Mouse (Mus musculus) lung, adult 2 months (tissue): Measurements from ENCODE around the gene Cnot8. TPM values are rescaled to one million over a fixed set of nuclear protein-coding genes. Genes with fewer than 3 reads are reported as not detected.
"Not testable (repeated sequence)": the region's sequence is repeated elsewhere in the genome, so short reads cannot be mapped to it uniquely, and the experiment has no call there.

Experiments used
- DNase-seq: peaks from one replicate; pipeline ENCODE4 v3.0.0; 2022
- H3K4me1 ChIP-seq: fragments of 200-500 bp; 2 replicates; pipeline ENCODE4 v1.6.1; 2011; ENCODE audit warnings: low read length; ENCODE audit not compliant: control insufficient read depth, insufficient read depth
- H3K4me3 ChIP-seq: fragments of 200-500 bp; replicated peaks from 2 replicates; pipeline ENCODE3; 2011; ENCODE audit warnings: low read depth, mild to moderate bottlenecking, control low read depth, low read length; ENCODE audit errors: extremely low read depth
- CTCF ChIP-seq: fragments of 200-500 bp; IDR thresholded peaks from 2 replicates; pipeline ENCODE4 v1.5.1; 2011; ENCODE audit warnings: mild to moderate bottlenecking, low read length, control low read depth; ENCODE audit not compliant: insufficient read depth
- POLR2A ChIP-seq: fragments of 200-500 bp; IDR thresholded peaks from 2 replicates; pipeline ENCODE4 v1.6.1; 2011; ENCODE audit warnings: low read depth, mild to moderate bottlenecking, control low read depth, low read length, borderline replicate concordance; ENCODE audit errors: extremely low read depth
- WGBS: fragments of 180-500 bp; shearing (Covaris S2); methylation state at CpG from one replicate; pipeline ENCODE4 v1.1.7; 2018; 5-methylcytosine and 5-hydroxymethylcytosine counted together
- polyA plus RNA-seq: library from polyadenylated mRNA; depleted of rRNA; stranded (reverse); fragments of >200 nt; gene quantifications from 2 replicates; pipeline ENCODE4 v1.2.3, GENCODE M21; 2012; rRNA removed

Cnot8 gene
- 41.5 and 64.0 TPM in 2 replicates for polyA plus RNA-seq

GRCm38 (mm10) chr11:58103697-58104306 lies at the start of gene Cnot8:
Gene Cnot8, plus strand, starts transcription at chr11:58104153.
- TF ChIP-seq CTCF: no peak
- peak; percentile 88; the same call in 1 of the 2 replicates for TF ChIP-seq POLR2A
- Histone ChIP-seq H3K4me3 (peak within 1 kb of the TSS; percentile 93), H3K4me1 (peaks cover 3% of the 10 kb centered on the region)
- DNase-seq: peak; percentile 99
- WGBS: under 1% methylated on average over 55 of the region's 55 CpGs

GRCm38 (mm10) chr11:58057455-58057854 lies 46.5 kb upstream of the Cnot8 start:
- Histone ChIP-seq H3K4me1 (no peaks in the 10 kb centered on the region), H3K4me3 (no peak overlapping the region)
- peak; percentile 37 for DNase-seq
- 36% methylated on average over 6 of the region's 6 CpGs for WGBS
- TF ChIP-seq CTCF (peak; percentile 80), POLR2A (no peak)

- not testable (repeated sequence) for H3K4me1 ChIP-seq, DNase-seq, H3K4me3 ChIP-seq
- 84% methylated on average over 7 of the region's 7 CpGs for WGBS
These were observed 44.2 kb upstream of the Cnot8 start for GRCm38 (mm10) chr11:58059752-58060151.

GRCm38 (mm10) chr11:58061218-58061617 lies 42.7 kb upstream of the Cnot8 start:
- H3K4me3 ChIP-seq, H3K4me1 ChIP-seq, DNase-seq: not testable (repeated sequence)
- 85% methylated on average over 4 of the region's 4 CpGs for WGBS

GRCm38 (mm10) chr11:58062586-58062985 lies 41.4 kb upstream of the Cnot8 start:
- H3K4me3 ChIP-seq: no peak overlapping the region
- WGBS: 89% methylated on average over 4 of the region's 4 CpGs
- no peaks in the 10 kb centered on the region for H3K4me1 ChIP-seq
- TF ChIP-seq POLR2A: no peak
- no peak for DNase-seq

- no peak overlapping the region for H3K4me3 ChIP-seq
- TF ChIP-seq CTCF: no peak
- TF ChIP-seq POLR2A: no peak
- H3K4me1 ChIP-seq: no peaks in the 10 kb centered on the region
- DNase-seq: no peak
- 85% methylated on average over 4 of the region's 4 CpGs for WGBS
These were observed 38.9 kb upstream of the Cnot8 start for GRCm38 (mm10) chr11:58065025-58065424.

GRCm38 (mm10) chr11:58072978-58073377 lies 31.0 kb upstream of the Cnot8 start:
- no peak for TF ChIP-seq CTCF
- no peak for TF ChIP-seq POLR2A
- no peak for DNase-seq
- 67% methylated on average over 3 of the region's 3 CpGs for WGBS
- Histone ChIP-seq H3K4me1 (no peaks in the 10 kb centered on the region), H3K4me3 (no peak overlapping the region)

- TF ChIP-seq CTCF (no peak), POLR2A (no peak)
- H3K4me3 ChIP-seq: no peak overlapping the region
- 56% methylated on average over 4 of the region's 4 CpGs for WGBS
- no peak for DNase-seq
- H3K4me1 ChIP-seq: no peaks in the 10 kb centered on the region
These were observed 26.7 kb upstream of the Cnot8 start for GRCm38 (mm10) chr11:58077270-58077669.

- no peak overlapping the region for H3K4me3 ChIP-seq
- TF ChIP-seq POLR2A: no peak
- no peak for TF ChIP-seq CTCF
- H3K4me1 ChIP-seq: no peaks in the 10 kb centered on the region
- WGBS: 84% methylated on average over 6 of the region's 6 CpGs
- DNase-seq: no peak
These were observed 22.2 kb upstream of the Cnot8 start for GRCm38 (mm10) chr11:58081716-58082115.

- H3K4me1 ChIP-seq: peaks cover 4% of the 10 kb centered on the region; the same call in 1 of the 2 replicates
- WGBS: 28% methylated on average over 4 of the region's 4 CpGs
- H3K4me3 ChIP-seq: peak overlapping the region; percentile 61
- peak; percentile 12 for DNase-seq
- no peak for TF ChIP-seq POLR2A
These were observed 11.4 kb upstream of the Cnot8 start for GRCm38 (mm10) chr11:58092541-58092940.

- WGBS: 18% methylated on average over 12 of the region's 12 CpGs
- peak within 1 kb of the TSS; percentile 61 for H3K4me3 ChIP-seq
- H3K4me1 ChIP-seq: peaks cover 6% of the 10 kb centered on the region; the same call in 1 of the 2 replicates
- TF ChIP-seq CTCF: no peak
- peak; percentile 63; the same call in 1 of the 2 replicates for TF ChIP-seq POLR2A
- DNase-seq: peak; percentile 34
These were observed 10.9 kb upstream of the Cnot8 start, which contains the start of gene Gm12248 for GRCm38 (mm10) chr11:58093021-58093528. Gene Gm12248, minus strand, starts transcription at chr11:58093134.
